Mouse (Mus musculus) frontal cortex, postnatal 14 days (tissue): ENCODE data around the gene Barhl1.

Source experiments
- DNase-seq, 2 experiments: peaks; one replicate each; pipeline ENCODE4 v3.0.0; 2022; ENCODE audit warnings: low spot score in 2 of 2

Barhl1 gene

DNA sequence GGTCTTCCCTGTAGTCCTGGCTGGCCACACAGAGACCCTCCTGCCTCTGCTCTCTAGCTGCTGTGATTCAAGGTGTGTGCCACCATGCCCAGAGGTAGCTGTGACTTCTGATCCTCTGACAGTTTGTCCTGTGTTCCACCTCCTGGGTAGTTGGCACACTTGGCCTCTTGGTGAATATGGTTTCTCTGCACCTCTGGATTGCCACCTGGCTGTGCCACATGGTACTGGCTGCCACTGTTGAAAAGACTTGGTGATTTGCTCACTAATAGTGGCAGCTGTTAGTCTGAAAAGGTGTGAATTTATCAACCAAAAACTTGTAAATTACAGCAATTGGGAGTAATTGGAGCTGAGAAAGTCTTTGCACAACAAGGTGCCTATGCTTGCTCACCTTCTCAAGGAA lies 52.6 kb downstream of the Barhl1 start:
- no peak for DNase-seq

DNA sequence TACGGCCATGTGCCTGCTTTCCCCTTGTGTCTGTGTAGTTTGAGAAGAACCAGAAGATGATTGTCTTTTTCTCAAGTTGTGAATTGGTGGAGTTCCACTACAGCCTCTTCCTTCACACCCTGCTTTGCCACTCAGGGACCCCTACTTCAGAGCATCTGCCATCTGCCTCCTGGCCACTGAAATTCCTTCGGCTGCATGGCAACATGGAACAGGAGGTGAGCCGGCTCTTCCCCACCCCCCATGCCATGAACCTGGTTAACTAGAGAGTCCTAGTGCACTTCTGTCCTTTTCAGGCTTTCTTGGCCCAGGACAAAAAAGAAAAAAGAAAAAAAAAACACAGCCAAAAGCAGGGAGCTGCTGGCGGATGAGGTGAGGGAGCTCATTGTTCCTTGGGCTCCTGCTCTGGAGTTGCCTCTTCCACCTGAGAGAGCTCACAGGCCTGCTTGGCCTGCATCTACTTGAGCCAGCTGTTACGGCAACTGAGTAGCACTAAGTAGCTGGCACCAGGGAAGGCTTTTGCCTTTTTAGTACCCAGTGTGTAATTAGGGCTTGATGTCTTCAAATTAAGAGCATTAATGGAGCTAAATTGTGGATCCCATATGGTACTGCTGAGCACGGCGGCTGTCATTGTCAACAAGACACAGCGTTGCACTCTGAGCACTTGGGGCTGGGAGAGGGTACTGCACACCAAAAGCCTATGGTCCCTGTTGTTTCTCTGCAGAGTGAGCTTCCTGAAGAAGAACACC lies 55.6 kb downstream of the Barhl1 start:
- DNase-seq = no peak

DNA sequence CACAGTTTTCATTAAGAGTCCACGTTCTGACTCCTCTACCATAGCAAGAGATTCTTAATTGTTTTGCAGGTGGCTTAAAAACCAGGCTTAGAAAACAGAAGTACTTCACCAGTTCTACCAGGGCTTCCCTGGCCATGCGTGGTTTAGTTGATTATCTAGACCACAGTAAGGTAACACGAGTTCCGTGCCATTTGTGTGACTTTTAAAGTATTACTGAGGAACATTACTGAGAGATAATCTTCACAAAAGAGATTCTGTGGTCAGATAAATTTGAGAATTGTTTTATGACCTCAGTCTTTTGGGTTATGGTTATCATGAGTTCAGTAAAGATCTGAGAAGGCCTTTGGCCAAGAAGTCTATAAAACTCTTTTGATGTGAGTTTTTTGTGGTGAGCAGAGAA lies 57.2 kb downstream of the Barhl1 start:
- DNase-seq = no peak
